Mouse (Mus musculus): ENCODE results near the gene Hnrnph3.

The Hnrnph3 gene

GRCm38 (mm10) chr10:63032267-63032666 is 8.2 kb upstream of the Hnrnph3 start:
- in situ Hi-C loops (cut with MboI): no loop called here

- in situ Hi-C loops (cut with MboI): no loop called here
Measured at GRCm38 (mm10) chr10:63028396-63028795, 4.4 kb upstream of the Hnrnph3 start.

DNA sequence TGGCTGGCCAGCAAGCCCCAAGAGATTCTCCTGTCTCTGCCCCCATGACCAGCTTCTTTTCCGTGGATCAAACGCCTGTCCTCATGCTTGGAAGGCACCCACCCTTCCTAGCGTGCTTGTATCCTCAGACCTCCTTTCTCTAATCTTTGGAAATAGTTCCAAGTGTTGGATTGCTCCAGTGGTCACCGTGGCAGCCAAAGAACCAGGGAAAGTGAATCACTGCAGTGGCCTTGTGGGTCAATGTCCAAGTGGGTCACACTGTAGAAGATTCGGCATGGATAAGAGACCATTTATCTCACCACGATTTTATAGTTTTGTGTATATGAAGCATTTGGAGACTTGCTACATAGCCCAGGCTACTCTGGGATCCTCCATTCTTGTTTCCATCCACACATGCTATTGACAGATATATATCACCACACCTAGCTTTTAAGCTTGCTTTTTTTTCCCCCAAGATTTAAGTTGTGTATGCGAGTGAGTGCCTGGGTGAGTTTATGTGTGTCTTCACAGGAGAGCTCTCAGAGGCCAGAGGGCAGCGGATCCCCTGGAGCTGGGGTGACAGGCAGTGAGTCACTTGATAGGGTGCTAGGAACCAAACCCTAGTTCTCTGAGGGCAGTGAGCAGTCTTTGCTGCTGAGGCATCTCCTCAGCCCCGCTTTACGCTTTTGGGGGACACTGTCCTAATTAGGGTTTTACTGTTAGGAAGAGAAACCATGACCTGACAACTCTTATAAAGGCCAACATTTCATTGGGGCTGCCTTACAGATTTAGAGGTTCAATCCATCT is 3.6 kb upstream of the Hnrnph3 start:
- in situ Hi-C loops (cut with MboI): no loop called here

GRCm38 (mm10) chr10:63026795-63027160 is 2.8 kb upstream of the Hnrnph3 start:
- in situ Hi-C loops (cut with MboI): no loop called here

DNA sequence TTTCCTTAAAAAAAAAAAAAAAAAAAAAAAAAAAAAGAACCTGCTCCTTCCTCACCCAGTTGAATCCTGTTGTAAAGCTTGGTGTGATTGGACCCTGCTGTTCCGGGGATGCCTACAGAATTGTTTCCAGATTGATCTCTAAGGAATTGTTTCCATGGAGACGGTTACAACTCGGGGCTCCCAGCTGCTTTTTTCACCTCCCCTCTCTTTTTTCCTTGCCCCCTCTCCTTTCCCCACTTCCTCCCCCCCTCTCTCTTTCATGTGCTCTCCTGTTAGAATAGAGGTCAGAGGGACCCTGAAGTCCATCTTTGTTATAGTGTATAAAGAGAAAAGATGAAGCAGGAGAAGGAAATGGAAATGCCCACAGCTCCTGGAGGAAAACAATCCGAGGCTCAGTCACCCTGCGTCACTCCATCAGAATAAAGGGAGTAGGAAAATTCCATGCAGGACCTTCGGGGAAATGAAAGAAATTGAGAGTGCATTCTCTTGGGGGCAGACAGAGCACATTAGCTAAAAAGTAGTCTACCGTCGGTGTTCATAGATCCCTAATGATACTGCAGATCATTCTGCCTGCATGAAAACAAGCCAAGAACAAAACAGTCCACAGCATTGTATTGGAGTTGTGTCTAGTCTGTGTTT is 2.3 kb upstream of the Hnrnph3 start:
- in situ Hi-C loops (cut with MboI): no loop called here

GRCm38 (mm10) chr10:63025491-63026011 is 1.5 kb upstream of the Hnrnph3 start:
- in situ Hi-C loops (cut with MboI): no loop called here

DNA sequence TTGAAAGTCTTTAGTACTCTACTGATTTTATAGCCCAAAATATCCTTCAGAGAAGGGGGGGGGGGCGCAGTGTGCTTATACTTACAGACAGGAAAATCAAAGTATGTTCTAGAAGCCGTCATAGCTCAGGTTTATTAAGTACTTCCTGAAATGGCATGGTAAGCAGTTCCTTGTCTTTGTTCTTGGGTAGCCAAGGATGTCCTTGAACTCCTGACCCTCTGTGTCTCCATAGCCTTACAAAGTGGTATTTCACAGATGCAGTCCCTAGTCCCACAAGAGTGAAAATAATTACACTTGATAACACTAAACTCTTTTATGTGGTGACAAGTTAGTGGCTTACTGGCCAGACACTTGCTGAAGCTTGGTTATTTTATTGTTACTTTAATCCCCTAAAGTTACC is 999 bp upstream of the Hnrnph3 start:
- in situ Hi-C loops (cut with MboI): no loop called here

- in situ Hi-C loops (cut with MboI): no loop called here
Measured at GRCm38 (mm10) chr10:63024580-63024910, 528 bp upstream of the Hnrnph3 start.

- in situ Hi-C loops (cut with MboI): no loop called here
Measured at GRCm38 (mm10) chr10:63023121-63023748, 782 bp downstream of the Hnrnph3 start.

GRCm38 (mm10) chr10:63022541-63023120 is 1.4 kb downstream of the Hnrnph3 start:
- in situ Hi-C loops (cut with MboI): no loop called here

DNA sequence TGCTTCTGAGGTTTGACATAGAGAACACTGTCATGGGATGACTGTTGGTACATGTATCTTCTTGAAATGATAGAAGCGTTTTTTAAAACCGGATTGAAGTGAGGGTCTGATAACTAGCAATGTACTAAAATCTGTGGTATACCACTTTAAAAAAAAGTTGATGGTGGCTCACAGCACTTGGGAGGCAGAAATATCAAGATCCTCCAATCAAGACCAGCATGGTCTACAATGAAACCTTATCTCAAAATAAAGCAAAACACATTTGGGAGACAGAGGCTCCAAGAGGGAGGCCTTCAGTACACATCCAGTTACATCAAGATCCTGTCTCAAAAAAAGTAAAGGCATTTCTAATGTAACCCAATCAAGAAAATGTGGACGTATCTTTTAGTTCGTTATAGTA is 2.3 kb downstream of the Hnrnph3 start:
- in situ Hi-C loops (cut with MboI): no loop called here

GRCm38 (mm10) chr10:63019304-63019703 is 4.7 kb downstream of the Hnrnph3 start:
- in situ Hi-C loops (cut with MboI): no loop called here

GRCm38 (mm10) chr10:63014168-63014567 is 9.8 kb downstream of the Hnrnph3 start:
- in situ Hi-C loops (cut with MboI): no loop called here

DNA sequence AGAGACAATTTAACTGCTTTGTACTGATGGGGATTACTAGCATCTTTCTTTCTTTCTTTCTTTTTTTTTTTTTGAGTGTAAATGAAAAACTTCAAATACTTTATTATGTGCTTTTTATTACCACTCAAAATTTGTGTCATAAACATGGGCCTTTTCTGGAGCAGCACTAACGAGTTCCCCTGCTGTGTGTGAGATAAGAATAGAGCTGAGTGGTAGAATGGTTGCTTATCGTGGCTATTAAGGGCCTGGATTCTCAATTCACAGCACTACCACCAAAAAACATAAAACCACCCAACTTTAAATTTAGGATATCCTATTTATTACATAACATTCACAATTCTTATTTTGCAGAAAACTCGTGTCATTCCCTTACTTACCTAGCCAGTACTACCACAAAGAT is 10.5 kb downstream of the Hnrnph3 start:
- in situ Hi-C loops (cut with MboI): no loop called here

GRCm38 (mm10) chr10:63011556-63011955 is 12.5 kb downstream of the Hnrnph3 start:
- in situ Hi-C loops (cut with MboI): no loop called here

GRCm38 (mm10) chr10:63010268-63010667 is 13.7 kb downstream of the Hnrnph3 start:
- in situ Hi-C loops (cut with MboI): no loop called here

DNA sequence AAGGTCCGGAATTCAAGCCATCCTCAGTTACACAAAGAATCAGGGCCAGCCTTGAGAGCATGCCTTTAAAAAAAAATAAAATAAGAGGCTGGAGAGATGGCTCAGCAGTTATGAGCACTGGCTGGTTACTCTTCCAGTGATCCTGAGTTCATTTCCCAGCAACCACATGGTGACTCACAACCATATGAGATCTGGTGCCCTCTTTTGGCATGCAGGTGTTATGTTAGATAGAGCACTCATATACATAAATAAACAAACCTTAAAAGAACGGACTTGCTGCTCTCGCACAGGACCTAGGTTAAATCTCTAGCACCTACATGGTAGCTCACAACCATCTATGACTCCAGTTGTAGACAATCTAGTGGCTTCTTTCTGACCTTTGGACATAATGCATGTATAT is 15.8 kb downstream of the Hnrnph3 start:
- in situ Hi-C loops (cut with MboI): no loop called here

GRCm38 (mm10) chr10:63004556-63004955 is 19.5 kb downstream of the Hnrnph3 start:
- in situ Hi-C loops (cut with MboI): no loop called here

DNA sequence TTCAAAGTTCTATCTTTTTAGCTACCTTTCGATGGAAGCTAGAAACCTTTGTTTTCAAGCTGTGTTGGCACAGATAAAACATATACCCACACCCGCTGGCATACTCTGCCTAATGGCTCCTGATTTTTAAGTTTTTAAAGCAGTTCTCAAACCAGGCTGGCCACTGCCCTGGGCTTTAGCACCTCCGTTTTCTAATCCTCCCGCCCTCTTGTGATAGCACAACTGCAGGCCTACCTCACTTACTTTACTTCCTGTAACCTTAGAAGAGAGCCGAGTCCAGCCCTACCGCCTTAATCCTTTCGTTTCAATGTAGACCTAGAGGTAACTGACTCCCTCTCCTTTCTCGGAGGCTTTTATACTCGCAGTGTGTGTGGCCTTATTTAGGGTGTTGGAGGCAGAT is 20.8 kb downstream of the Hnrnph3 start:
- in situ Hi-C loops (cut with MboI): no loop called here

DNA sequence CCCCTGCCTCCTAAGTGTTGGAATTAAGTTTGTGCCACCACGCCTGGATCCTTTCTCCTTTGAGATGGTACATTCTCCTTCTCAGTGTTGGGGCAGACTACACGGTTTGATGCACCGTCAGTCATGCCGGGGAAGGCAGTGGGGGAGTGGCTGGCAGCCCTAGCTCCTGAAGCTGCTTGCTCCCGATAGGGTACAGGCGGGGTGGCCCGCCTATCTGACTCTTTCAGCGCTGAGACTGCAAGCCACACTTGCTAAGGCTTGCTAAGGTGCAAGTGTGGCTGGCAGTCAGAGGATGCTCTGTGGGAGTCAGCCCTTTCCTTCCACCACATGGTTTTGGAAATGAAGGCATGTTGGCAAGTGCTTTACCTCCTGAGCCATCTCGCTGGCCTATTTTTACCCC is 23.4 kb downstream of the Hnrnph3 start:
- in situ Hi-C loops (cut with MboI): no loop called here

- in situ Hi-C loops (cut with MboI): no loop called here
Measured at GRCm38 (mm10) chr10:62993991-62994390, 30.0 kb downstream of the Hnrnph3 start.

DNA sequence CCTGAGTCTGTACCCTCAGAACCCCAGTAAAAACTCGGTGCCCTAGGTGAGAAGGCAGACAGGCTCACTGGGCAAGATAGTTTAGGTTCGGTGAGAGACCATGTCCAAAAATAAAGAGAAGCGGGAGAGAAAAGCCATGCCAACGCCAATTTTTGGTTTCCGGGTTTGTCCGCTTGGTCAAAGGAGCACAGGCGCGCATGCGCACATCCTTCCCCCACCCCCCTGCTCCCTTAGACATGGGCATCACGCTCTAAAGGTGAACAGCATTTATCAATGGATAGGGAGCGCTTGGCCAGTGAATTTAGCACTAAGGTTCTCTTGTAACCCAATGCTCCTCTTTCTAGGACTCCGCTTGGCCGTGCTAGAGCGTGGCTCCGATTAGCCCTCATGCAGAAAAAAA is 33.4 kb downstream of the Hnrnph3 start:
- in situ Hi-C loops (cut with MboI): no loop called here

DNA sequence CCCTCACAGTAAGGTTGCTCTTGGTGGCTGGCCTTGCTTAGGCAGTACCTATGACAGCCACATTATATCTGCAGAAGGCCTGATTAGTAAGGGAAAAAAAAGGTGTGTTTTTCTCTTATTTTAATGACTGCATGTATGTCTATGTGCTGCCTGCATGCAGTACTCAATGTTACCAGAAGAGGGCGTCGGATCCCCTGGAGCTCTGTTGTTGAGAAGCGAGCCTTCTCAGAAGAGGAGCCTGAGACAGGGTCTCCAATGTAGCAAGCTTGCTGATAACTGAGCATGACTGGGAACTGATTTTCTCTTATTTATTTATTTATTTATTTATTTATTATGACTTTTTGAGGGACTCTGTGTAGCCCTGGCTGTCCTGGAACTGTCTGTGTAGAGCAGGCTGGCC is 36.7 kb downstream of the Hnrnph3 start:
- in situ Hi-C loops (cut with MboI): no loop called here

Measured in mature B cell (primary cell).